Mouse (Mus musculus): ENCODE measurements around the gene Pusl1. TPM values are rescaled to one million over a fixed set of nuclear protein-coding genes. Genes with fewer than 3 reads are reported as not detected.

Pusl1 gene
- total RNA-seq, 2 experiments from 2014 or later = 21.2 to 48.6 TPM

DNA sequence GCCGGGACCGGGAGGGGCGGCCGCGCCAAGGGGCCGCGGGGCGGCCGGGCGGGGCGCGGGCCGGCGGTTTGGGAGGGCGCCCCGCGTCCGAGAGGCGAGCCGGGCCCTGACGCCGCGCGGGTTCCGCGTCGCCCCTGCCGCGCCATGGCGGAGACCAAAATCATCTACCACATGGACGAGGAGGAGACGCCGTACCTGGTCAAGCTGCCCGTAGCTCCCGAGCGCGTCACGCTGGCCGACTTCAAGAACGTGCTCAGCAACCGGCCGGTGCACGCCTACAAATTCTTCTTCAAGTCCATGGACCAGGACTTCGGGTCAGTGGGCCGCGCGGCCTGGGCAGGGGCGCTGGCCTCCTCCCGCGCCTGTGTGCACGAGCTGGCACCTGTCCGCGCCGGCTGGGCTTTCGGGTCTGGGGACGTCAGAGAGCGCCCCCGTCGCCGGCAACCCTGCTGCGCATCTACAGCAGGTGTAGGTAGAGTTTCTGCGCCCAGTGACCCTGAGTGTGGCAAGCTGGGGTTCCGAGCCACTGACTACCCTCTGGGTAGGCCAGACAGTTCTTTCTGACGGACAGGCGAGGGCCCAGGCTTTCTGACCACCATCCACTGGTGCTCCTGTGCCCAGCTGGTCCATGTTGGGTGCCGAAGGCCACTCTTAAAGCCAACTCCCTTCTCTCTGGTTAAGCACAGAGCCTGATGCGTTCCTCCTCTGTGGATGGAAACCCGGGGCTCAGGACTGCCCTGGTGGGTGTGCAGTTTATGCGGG is 43.8 kb downstream of the Pusl1 start:
- ATAC-seq (replicated peaks; ENCODE audit: poor library complexity, severe bottlenecking) = peak; percentile 23

GRCm38 (mm10) chr4:155846871-155847578 is 44.6 kb downstream of the Pusl1 start, which contains the start of gene Dvl1:
Dvl1 (plus strand) TSS chr4:155847402.
- ATAC-seq (replicated peaks; ENCODE audit: poor library complexity, severe bottlenecking) = peak; percentile 75

- no peak for ATAC-seq (replicated peaks; ENCODE audit: poor library complexity, severe bottlenecking)
These were observed 48.4 kb downstream of the Pusl1 start for GRCm38 (mm10) chr4:155843231-155843630.

- ATAC-seq (replicated peaks; ENCODE audit: poor library complexity, severe bottlenecking) = 0 out of 2 replicates have a peak, but pooled peaks have one; percentile 1
These were observed 49.8 kb downstream of the Pusl1 start for GRCm38 (mm10) chr4:155841651-155842270.

DNA sequence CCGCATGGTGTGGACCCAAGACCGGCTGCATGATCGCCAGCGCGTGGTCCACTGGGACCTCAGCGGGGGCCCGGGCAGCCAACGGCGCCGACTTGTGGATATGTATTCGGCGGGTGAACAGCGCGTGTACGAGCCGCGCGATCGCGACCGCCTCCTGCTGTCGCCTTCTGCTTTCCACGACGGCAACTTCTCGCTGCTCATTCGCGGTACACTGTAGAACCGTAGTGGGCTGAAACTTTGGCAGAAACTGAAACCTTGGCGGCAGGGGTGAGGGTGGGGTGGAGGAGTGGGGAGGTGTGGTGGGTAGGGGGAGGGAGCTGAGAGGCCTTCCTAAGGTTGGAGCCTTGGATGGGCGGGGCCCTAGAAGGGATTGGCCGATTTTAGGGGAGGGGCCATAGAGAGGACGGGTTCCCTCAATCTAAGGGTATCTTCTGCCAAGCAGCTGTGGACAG is 50.6 kb downstream of the Pusl1 start:
- ATAC-seq (replicated peaks; ENCODE audit: poor library complexity, severe bottlenecking) = peak; percentile 65

- no peak for ATAC-seq (replicated peaks; ENCODE audit: poor library complexity, severe bottlenecking)
These were observed 51.2 kb downstream of the Pusl1 start for GRCm38 (mm10) chr4:155840076-155841002.

- no peak for ATAC-seq (replicated peaks; ENCODE audit: poor library complexity, severe bottlenecking)
These were observed 52.1 kb downstream of the Pusl1 start, which contains the start of gene Mxra8 for GRCm38 (mm10) chr4:155839483-155839910. Mxra8 (plus strand) TSS chr4:155839680.

- ATAC-seq (replicated peaks; ENCODE audit: poor library complexity, severe bottlenecking) = no peak
These were observed 53.1 kb downstream of the Pusl1 start for GRCm38 (mm10) chr4:155838187-155839153.

Other genes with a start within 250 kb of the Pusl1 start
- gene Gm10563, start 246.4 kb downstream of the Pusl1 start, total RNA-seq (2014; fragmentation: Nextera tagmentation) = not detected in 2 replicates
- not detected in 2 replicates for gene Gm10563, start 246.4 kb downstream of the Pusl1 start, total RNA-seq (2017)
- gene Mmp23, start 238.4 kb downstream of the Pusl1 start, total RNA-seq (2014; fragmentation: Nextera tagmentation) = not detected in 2 replicates
- not detected in 2 replicates for gene Mmp23, start 238.4 kb downstream of the Pusl1 start, total RNA-seq (2017)
- gene Mib2, start 222.6 kb downstream of the Pusl1 start, total RNA-seq (2014; fragmentation: Nextera tagmentation) = 2.9 and 18.0 TPM in 2 replicates
- 15.6 and 17.7 TPM in 2 replicates for gene Mib2, start 222.6 kb downstream of the Pusl1 start, total RNA-seq (2017)
- 2.8 and 7.6 TPM in 2 replicates for gene Fndc10, start 197.4 kb downstream of the Pusl1 start, total RNA-seq (2014; fragmentation: Nextera tagmentation)
- gene Fndc10, start 197.4 kb downstream of the Pusl1 start, total RNA-seq (2017) = 0.88 and 2.1 TPM in 2 replicates
- gene Ssu72, start 187.0 kb downstream of the Pusl1 start, total RNA-seq (2014; fragmentation: Nextera tagmentation) = 58.5 and 75.8 TPM in 2 replicates
- gene Ssu72, start 187.0 kb downstream of the Pusl1 start, total RNA-seq (2017) = 80.5 and 99.6 TPM in 2 replicates
- gene Tmem240, start 157.0 kb downstream of the Pusl1 start, total RNA-seq (2014; fragmentation: Nextera tagmentation) = 0.32 and 0.95 TPM in 2 replicates
- 0.31 TPM in 1 of 2 replicates, not detected in the other for gene Tmem240, start 157.0 kb downstream of the Pusl1 start, total RNA-seq (2017)
- gene Atad3a, start 130.7 kb downstream of the Pusl1 start, total RNA-seq (2014; fragmentation: Nextera tagmentation) = 66.8 and 134 TPM in 2 replicates
- gene Atad3a, start 130.7 kb downstream of the Pusl1 start, total RNA-seq (2017) = 95.3 and 118 TPM in 2 replicates
- gene Vwa1, start 117.1 kb downstream of the Pusl1 start, total RNA-seq (2014; fragmentation: Nextera tagmentation) = not detected in 2 replicates
- gene Vwa1, start 117.1 kb downstream of the Pusl1 start, total RNA-seq (2017) = 0.26 and 0.36 TPM in 2 replicates
- not detected in 2 replicates for gene Tmem88b, start 105.9 kb downstream of the Pusl1 start, total RNA-seq (2014; fragmentation: Nextera tagmentation)
- gene Tmem88b, start 105.9 kb downstream of the Pusl1 start, total RNA-seq (2017) = not detected in 2 replicates
- gene Ankrd65, start 101.3 kb downstream of the Pusl1 start, total RNA-seq (2014; fragmentation: Nextera tagmentation) = not detected in 2 replicates
- gene Ankrd65, start 101.3 kb downstream of the Pusl1 start, total RNA-seq (2017) = not detected in 2 replicates
- gene Mrpl20, start 88.9 kb downstream of the Pusl1 start, total RNA-seq (2014; fragmentation: Nextera tagmentation) = 191 and 198 TPM in 2 replicates
- 84.2 and 91.1 TPM in 2 replicates for gene Mrpl20, start 88.9 kb downstream of the Pusl1 start, total RNA-seq (2017)
- gene Ccnl2, start 79.3 kb downstream of the Pusl1 start, total RNA-seq (2014; fragmentation: Nextera tagmentation) = 94.6 and 104 TPM in 2 replicates
- gene Ccnl2, start 79.3 kb downstream of the Pusl1 start, total RNA-seq (2017) = 75.5 and 84.0 TPM in 2 replicates
- gene Aurkaip1, start 60.5 kb downstream of the Pusl1 start, total RNA-seq (2014; fragmentation: Nextera tagmentation) = 130 and 149 TPM in 2 replicates
- 101 and 159 TPM in 2 replicates for gene Aurkaip1, start 60.5 kb downstream of the Pusl1 start, total RNA-seq (2017)
- gene Mxra8, start 52.1 kb downstream of the Pusl1 start, total RNA-seq (2014; fragmentation: Nextera tagmentation) = 0.39 TPM in 1 of 2 replicates, not detected in the other
- gene Mxra8, start 52.1 kb downstream of the Pusl1 start, total RNA-seq (2017) = not detected in 2 replicates
- gene Dvl1, start 44.4 kb downstream of the Pusl1 start, total RNA-seq (2014; fragmentation: Nextera tagmentation) = 10.1 and 20.3 TPM in 2 replicates
- 12.4 and 21.6 TPM in 2 replicates for gene Dvl1, start 44.4 kb downstream of the Pusl1 start, total RNA-seq (2017)
- gene Tas1r3, start 28.4 kb downstream of the Pusl1 start, total RNA-seq (2014; fragmentation: Nextera tagmentation) = 1.5 TPM in 1 of 2 replicates, not detected in the other
- 0.30 and 0.93 TPM in 2 replicates for gene Tas1r3, start 28.4 kb downstream of the Pusl1 start, total RNA-seq (2017)
- 9.4 and 16.7 TPM in 2 replicates for gene Cptp, start 22.3 kb downstream of the Pusl1 start, total RNA-seq (2014; fragmentation: Nextera tagmentation)
- gene Cptp, start 22.3 kb downstream of the Pusl1 start, total RNA-seq (2017) = 7.0 and 7.8 TPM in 2 replicates
- gene Ints11, start 22.2 kb downstream of the Pusl1 start, total RNA-seq (2014; fragmentation: Nextera tagmentation) = 49.0 and 64.7 TPM in 2 replicates
- 34.7 and 37.9 TPM in 2 replicates for gene Ints11, start 22.2 kb downstream of the Pusl1 start, total RNA-seq (2017)
- 10.7 and 23.1 TPM in 2 replicates for gene Acap3, start within 50 bp of the Pusl1 start, total RNA-seq (2014; fragmentation: Nextera tagmentation)
- 6.0 and 6.1 TPM in 2 replicates for gene Acap3, start within 50 bp of the Pusl1 start, total RNA-seq (2017)
- 68.8 and 78.6 TPM in 2 replicates for gene Ube2j2, start 52.0 kb upstream of the Pusl1 start, total RNA-seq (2014; fragmentation: Nextera tagmentation)
- 81.6 and 84.8 TPM in 2 replicates for gene Ube2j2, start 52.0 kb upstream of the Pusl1 start, total RNA-seq (2017)
- 15.4 and 32.2 TPM in 2 replicates for gene C1qtnf12, start 70.5 kb upstream of the Pusl1 start, total RNA-seq (2014; fragmentation: Nextera tagmentation)
- 10.6 and 11.0 TPM in 2 replicates for gene C1qtnf12, start 70.5 kb upstream of the Pusl1 start, total RNA-seq (2017)
- 6.4 and 6.6 TPM in 2 replicates for gene B3galt6, start 100.9 kb upstream of the Pusl1 start, total RNA-seq (2014; fragmentation: Nextera tagmentation)
- 10.3 and 10.7 TPM in 2 replicates for gene B3galt6, start 100.9 kb upstream of the Pusl1 start, total RNA-seq (2017)
- gene Sdf4, start 101.1 kb upstream of the Pusl1 start, total RNA-seq (2014; fragmentation: Nextera tagmentation) = 62.0 and 73.4 TPM in 2 replicates
- 174 and 182 TPM in 2 replicates for gene Sdf4, start 101.1 kb upstream of the Pusl1 start, total RNA-seq (2017)
- gene Tnfrsf4, start 122.1 kb upstream of the Pusl1 start, total RNA-seq (2014; fragmentation: Nextera tagmentation) = 2.2 TPM in 1 of 2 replicates, not detected in the other
- gene Tnfrsf4, start 122.1 kb upstream of the Pusl1 start, total RNA-seq (2017) = 1.1 TPM in 1 of 2 replicates, not detected in the other
- 0.99 and 4.6 TPM in 2 replicates for gene Tnfrsf18, start 134.4 kb upstream of the Pusl1 start, total RNA-seq (2014; fragmentation: Nextera tagmentation)
- gene Tnfrsf18, start 134.4 kb upstream of the Pusl1 start, total RNA-seq (2017) = 1.9 and 4.6 TPM in 2 replicates
- gene Ttll10, start 167.6 kb upstream of the Pusl1 start, total RNA-seq (2014; fragmentation: Nextera tagmentation) = not detected in 2 replicates
- gene Ttll10, start 167.6 kb upstream of the Pusl1 start, total RNA-seq (2017) = not detected in 2 replicates
- 32.2 and 43.0 TPM in 2 replicates for gene 9430015G10Rik, start 218.2 kb upstream of the Pusl1 start, total RNA-seq (2014; fragmentation: Nextera tagmentation)
- 24.7 and 32.8 TPM in 2 replicates for gene 9430015G10Rik, start 218.2 kb upstream of the Pusl1 start, total RNA-seq (2017)
- not detected in 2 replicates for gene Rnf223, start 238.7 kb upstream of the Pusl1 start, total RNA-seq (2014; fragmentation: Nextera tagmentation)
- gene Rnf223, start 238.7 kb upstream of the Pusl1 start, total RNA-seq (2017) = 0.17 TPM in 1 of 2 replicates, not detected in the other

Data from granulocyte monocyte progenitor cell, adult 5-6 weeks (primary cell).